Mouse (Mus musculus) heart, postnatal 0 days (tissue): ENCODE measurements around the gene Zfp280c.

ENCODE experiments used
- CTCF ChIP-seq: IDR thresholded peaks from 2 replicates; pipeline ENCODE4 v1.5.1; 2016; ENCODE audit warnings: antibody characterized with exemption, control low read depth, low read depth
- EP300 ChIP-seq: IDR thresholded peaks from 2 replicates; pipeline ENCODE4 v1.6.1; 2016; ENCODE audit warnings: antibody characterized with exemption, low read depth

DNA sequence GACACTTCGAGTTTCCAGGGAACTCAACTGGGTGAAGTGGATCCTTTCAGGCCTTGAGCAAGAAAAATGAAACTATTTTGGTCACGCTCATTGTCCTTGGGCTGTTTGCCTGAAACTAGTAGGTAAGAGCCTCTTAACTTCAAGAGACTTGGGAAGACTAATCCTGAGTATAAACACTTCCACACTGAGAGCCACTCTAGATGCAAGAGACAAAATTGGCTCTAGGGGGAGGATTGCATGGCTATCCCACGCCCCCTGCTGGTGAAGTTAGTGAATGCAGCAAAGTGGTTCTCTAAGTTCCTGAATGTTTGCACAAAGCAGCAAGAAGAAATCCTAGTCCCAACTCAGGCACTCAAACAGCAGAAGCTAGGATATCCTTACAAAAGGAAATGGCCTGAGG lies 62.1 kb downstream of the Zfp280c start:
- TF ChIP-seq CTCF (peak; percentile 82), EP300 (no peak)
